Mouse (Mus musculus) CH12.LX (cell line): ENCODE measurements around the gene Shmt2.

Experiments
- E2F4 ChIP-seq: IDR thresholded peaks from 2 replicates; pipeline ENCODE4 v1.6.1; 2011; ENCODE audit warnings: low read depth, low read length, improper control_type of control experiment; ENCODE audit not compliant: insufficient replicate concordance
- ELF1 ChIP-seq: IDR thresholded peaks from 2 replicates; pipeline ENCODE4 v1.6.1; 2014; ENCODE audit warnings: low read depth, mild to moderate bottlenecking, inconsistent platforms, low read length, improper control_type of control experiment
- MAX ChIP-seq: IDR thresholded peaks from 2 replicates; pipeline ENCODE4 v1.6.1; 2011; ENCODE audit warnings: low read length, improper control_type of control experiment
- SIN3A ChIP-seq: IDR thresholded peaks from 2 replicates; pipeline ENCODE4 v1.6.1; 2012; ENCODE audit warnings: low read length, improper control_type of control experiment, inconsistent platforms
- ZMIZ1 ChIP-seq: IDR thresholded peaks from 2 replicates; pipeline ENCODE4 v1.6.1; 2012; ENCODE audit warnings: low read depth, mild to moderate bottlenecking, inconsistent platforms, low read length, improper control_type of control experiment

GRCm38 (mm10) chr10:127488856-127489255, 33.4 kb downstream of the Shmt2 start:
- no peak for TF ChIP-seq ZMIZ1
- no peak for TF ChIP-seq MAX
- TF ChIP-seq ELF1 = no peak
- no peak for TF ChIP-seq E2F4
- TF ChIP-seq SIN3A = no peak
